Mouse (Mus musculus): Measurements from ENCODE around the gene Rock2. TPM values are rescaled to one million over a fixed set of nuclear protein-coding genes. Genes with fewer than 3 reads are reported as not detected.

Gene Rock2
- polyA plus RNA-seq, 1 experiment, result 5.9 TPM

- TF ChIP-seq POLR2A (IDR thresholded peaks at IDR 0.05; ENCODE audit: low read depth, low read length) (no peak), CTCF (conservative IDR thresholded peaks at IDR 0.05; ENCODE audit: insufficient read depth, insufficient read length, low read depth, low read length) (no peak)
Measured at GRCm38 (mm10) chr12:16855632-16856305, 38.9 kb upstream of the Rock2 start.

DNA sequence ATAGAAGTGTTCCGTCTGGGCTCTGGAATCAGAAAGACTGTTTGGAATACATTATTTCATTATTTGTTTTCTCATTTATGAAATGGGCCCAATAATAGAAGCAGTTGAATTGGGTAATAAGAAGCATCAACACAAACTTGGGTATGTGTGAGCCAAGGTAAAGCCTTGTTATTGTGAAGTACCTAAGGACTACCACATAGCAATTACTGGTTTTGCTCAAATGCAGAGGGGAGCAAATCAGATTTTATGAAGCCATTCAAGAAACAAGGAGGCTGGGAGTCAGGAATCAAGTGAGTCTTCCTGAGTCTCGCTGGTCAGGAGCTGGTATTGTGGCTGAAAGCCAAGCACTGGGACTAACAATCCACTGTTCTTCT is 38.4 kb upstream of the Rock2 start:
- no peak for TF ChIP-seq CTCF (conservative IDR thresholded peaks at IDR 0.05; ENCODE audit: insufficient read depth, insufficient read length, low read depth, low read length)
- TF ChIP-seq POLR2A (IDR thresholded peaks at IDR 0.05; ENCODE audit: low read depth, low read length), result no peak
- Histone ChIP-seq H3K4me1 (ENCODE audit: control insufficient read depth, insufficient read depth, low read length) (no peaks in the 10 kb centered on the region), H3K4me3 (ENCODE audit: insufficient read depth, low read depth, low read length) (no peak overlapping the region), H3K27ac (ENCODE audit: insufficient read depth, low read depth, low read length) (no peak overlapping the region), H3K36me3 (ENCODE audit: control insufficient read depth, insufficient read depth, low read length) (no peaks in the 10 kb centered on the region), H3K27me3 (replicated peaks; ENCODE audit: control insufficient read depth, insufficient read depth, low read length) (no peaks in the 10 kb centered on the region)
- WGBS, result 83% methylated on average over 2 of the region's 2 CpGs
- no peak for DNase-seq

More at GRCm38 (mm10) chr12:16855632-16856305, 38.9 kb upstream of the Rock2 start:
- Histone ChIP-seq H3K4me1 (ENCODE audit: control insufficient read depth, insufficient read depth, low read length) (peaks cover 2% of the 10 kb centered on the region; the same call in 1 of the 2 replicates), H3K36me3 (ENCODE audit: control insufficient read depth, insufficient read depth, low read length) (no peaks in the 10 kb centered on the region), H3K27ac (ENCODE audit: insufficient read depth, low read depth, low read length) (no peak overlapping the region), H3K4me3 (ENCODE audit: insufficient read depth, low read depth, low read length) (no peak overlapping the region), H3K27me3 (replicated peaks; ENCODE audit: control insufficient read depth, insufficient read depth, low read length) (no peaks in the 10 kb centered on the region)
- DNase-seq, result no peak
- WGBS, result 62% methylated on average over 6 of the region's 6 CpGs

- 67% methylated on average over 4 of the region's 4 CpGs for WGBS
- no peaks in the 10 kb centered on the region for H3K36me3 ChIP-seq (ENCODE audit: control insufficient read depth, insufficient read depth, low read length)
- no peak overlapping the region for H3K27ac ChIP-seq (ENCODE audit: insufficient read depth, low read depth, low read length)
- no peaks in the 10 kb centered on the region for H3K4me1 ChIP-seq (ENCODE audit: control insufficient read depth, insufficient read depth, low read length)
- H3K27me3 ChIP-seq (replicated peaks; ENCODE audit: control insufficient read depth, insufficient read depth, low read length), result no peaks in the 10 kb centered on the region
- no peak for DNase-seq
- TF ChIP-seq POLR2A (IDR thresholded peaks at IDR 0.05; ENCODE audit: low read depth, low read length) (no peak), CTCF (conservative IDR thresholded peaks at IDR 0.05; ENCODE audit: insufficient read depth, insufficient read length, low read depth, low read length) (no peak)
- no peak overlapping the region for H3K4me3 ChIP-seq (ENCODE audit: insufficient read depth, low read depth, low read length)
Measured at GRCm38 (mm10) chr12:16858081-16858480, 36.6 kb upstream of the Rock2 start.

GRCm38 (mm10) chr12:16859781-16860180 is 34.9 kb upstream of the Rock2 start:
- 90% methylated on average over 2 of the region's 2 CpGs for WGBS
- Histone ChIP-seq H3K27ac (ENCODE audit: insufficient read depth, low read depth, low read length) (no peak overlapping the region), H3K4me1 (ENCODE audit: control insufficient read depth, insufficient read depth, low read length) (no peaks in the 10 kb centered on the region), H3K27me3 (replicated peaks; ENCODE audit: control insufficient read depth, insufficient read depth, low read length) (no peaks in the 10 kb centered on the region), H3K36me3 (ENCODE audit: control insufficient read depth, insufficient read depth, low read length) (no peaks in the 10 kb centered on the region), H3K4me3 (ENCODE audit: insufficient read depth, low read depth, low read length) (no peak overlapping the region)
- TF ChIP-seq POLR2A (IDR thresholded peaks at IDR 0.05; ENCODE audit: low read depth, low read length) (no peak), CTCF (conservative IDR thresholded peaks at IDR 0.05; ENCODE audit: insufficient read depth, insufficient read length, low read depth, low read length) (no peak)
- no peak for DNase-seq

- TF ChIP-seq POLR2A (IDR thresholded peaks at IDR 0.05; ENCODE audit: low read depth, low read length) (no peak), CTCF (conservative IDR thresholded peaks at IDR 0.05; ENCODE audit: insufficient read depth, insufficient read length, low read depth, low read length) (no peak)
- no peaks in the 10 kb centered on the region for H3K4me1 ChIP-seq (ENCODE audit: control insufficient read depth, insufficient read depth, low read length)
- no peaks in the 10 kb centered on the region for H3K36me3 ChIP-seq (ENCODE audit: control insufficient read depth, insufficient read depth, low read length)
- WGBS, result 89% methylated on average over 1 of the region's 1 CpGs
- peak overlapping the region; percentile 39; the same call in 1 of the 2 replicates for H3K27ac ChIP-seq (ENCODE audit: insufficient read depth, low read depth, low read length)
- H3K4me3 ChIP-seq (ENCODE audit: insufficient read depth, low read depth, low read length), result no peak overlapping the region
- DNase-seq, result no peak
- no peaks in the 10 kb centered on the region for H3K27me3 ChIP-seq (replicated peaks; ENCODE audit: control insufficient read depth, insufficient read depth, low read length)
Measured at GRCm38 (mm10) chr12:16860533-16860932, 34.2 kb upstream of the Rock2 start.

- WGBS, result 63% methylated on average over 3 of the region's 3 CpGs
Measured at GRCm38 (mm10) chr12:16860961-16861360, 33.7 kb upstream of the Rock2 start.

GRCm38 (mm10) chr12:16864477-16864876 is 30.2 kb upstream of the Rock2 start:
- Histone ChIP-seq H3K4me1 (ENCODE audit: control insufficient read depth, insufficient read depth, low read length) (peaks cover 3% of the 10 kb centered on the region; the same call in 1 of the 2 replicates), H3K4me3 (ENCODE audit: insufficient read depth, low read depth, low read length) (no peak overlapping the region), H3K27ac (ENCODE audit: insufficient read depth, low read depth, low read length) (no peak overlapping the region), H3K36me3 (ENCODE audit: control insufficient read depth, insufficient read depth, low read length) (no peaks in the 10 kb centered on the region), H3K27me3 (replicated peaks; ENCODE audit: control insufficient read depth, insufficient read depth, low read length) (no peaks in the 10 kb centered on the region)
- TF ChIP-seq CTCF (conservative IDR thresholded peaks at IDR 0.05; ENCODE audit: insufficient read depth, insufficient read length, low read depth, low read length) (no peak), POLR2A (IDR thresholded peaks at IDR 0.05; ENCODE audit: low read depth, low read length) (no peak)
- 63% methylated on average over 4 of the region's 4 CpGs for WGBS
- DNase-seq, result peak; percentile 38

More at GRCm38 (mm10) chr12:16860961-16861360, 33.7 kb upstream of the Rock2 start:
- DNase-seq, result no peak
- no peak overlapping the region for H3K4me3 ChIP-seq (ENCODE audit: insufficient read depth, low read depth, low read length)
- H3K4me1 ChIP-seq (ENCODE audit: control insufficient read depth, insufficient read depth, low read length), result no peaks in the 10 kb centered on the region
- TF ChIP-seq CTCF (conservative IDR thresholded peaks at IDR 0.05; ENCODE audit: insufficient read depth, insufficient read length, low read depth, low read length) (no peak), POLR2A (IDR thresholded peaks at IDR 0.05; ENCODE audit: low read depth, low read length) (no peak)
- peak overlapping the region; percentile 39; the same call in 1 of the 2 replicates for H3K27ac ChIP-seq (ENCODE audit: insufficient read depth, low read depth, low read length)
- H3K36me3 ChIP-seq (ENCODE audit: control insufficient read depth, insufficient read depth, low read length), result no peaks in the 10 kb centered on the region
- no peaks in the 10 kb centered on the region for H3K27me3 ChIP-seq (replicated peaks; ENCODE audit: control insufficient read depth, insufficient read depth, low read length)
